Mouse (Mus musculus): Measurements from ENCODE around the gene Adssl1. TPM values are rescaled to one million over a fixed set of nuclear protein-coding genes. Genes with fewer than 3 reads are reported as not detected.

Gene Adssl1
- polyA plus RNA-seq (2015; fragmentation: Nextera tagmentation; extraction: Ambion mirVana) = 16.2 and 20.9 TPM in 2 replicates

DNA sequence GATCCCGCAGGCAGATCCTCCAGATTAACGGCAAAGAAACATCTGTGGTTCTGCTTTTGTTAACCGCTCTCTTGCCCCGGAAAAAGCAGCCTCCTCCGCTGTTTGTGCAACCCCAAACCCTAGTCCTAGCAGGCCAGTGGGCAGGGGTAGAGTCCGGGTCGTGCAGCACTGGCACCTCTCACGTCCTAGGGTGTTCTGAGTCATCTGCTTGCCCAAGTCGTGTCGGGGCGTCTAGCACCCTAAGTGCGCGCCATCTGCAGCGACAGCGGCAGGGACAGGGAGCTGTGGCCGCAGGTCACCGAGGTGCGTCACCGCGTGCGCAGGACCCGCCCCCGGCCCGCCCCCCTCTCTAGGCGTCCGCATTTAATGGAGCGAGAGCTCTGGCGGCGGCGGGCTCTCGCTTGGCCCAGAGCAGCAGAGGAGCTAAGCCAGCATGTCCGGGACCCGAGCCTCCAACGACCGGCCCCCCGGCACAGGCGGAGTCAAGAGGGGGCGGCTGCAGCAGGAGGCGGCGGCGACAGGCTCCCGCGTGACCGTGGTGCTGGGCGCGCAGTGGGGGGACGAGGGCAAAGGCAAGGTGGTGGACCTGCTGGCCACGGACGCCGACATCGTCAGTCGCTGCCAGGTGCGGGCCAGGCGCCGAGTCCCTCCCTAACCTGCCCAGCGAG is at the start of gene Adssl1:
Gene Adssl1, plus strand, starts transcription at position 360 of the 668 bp plus-strand sequence.

DNA sequence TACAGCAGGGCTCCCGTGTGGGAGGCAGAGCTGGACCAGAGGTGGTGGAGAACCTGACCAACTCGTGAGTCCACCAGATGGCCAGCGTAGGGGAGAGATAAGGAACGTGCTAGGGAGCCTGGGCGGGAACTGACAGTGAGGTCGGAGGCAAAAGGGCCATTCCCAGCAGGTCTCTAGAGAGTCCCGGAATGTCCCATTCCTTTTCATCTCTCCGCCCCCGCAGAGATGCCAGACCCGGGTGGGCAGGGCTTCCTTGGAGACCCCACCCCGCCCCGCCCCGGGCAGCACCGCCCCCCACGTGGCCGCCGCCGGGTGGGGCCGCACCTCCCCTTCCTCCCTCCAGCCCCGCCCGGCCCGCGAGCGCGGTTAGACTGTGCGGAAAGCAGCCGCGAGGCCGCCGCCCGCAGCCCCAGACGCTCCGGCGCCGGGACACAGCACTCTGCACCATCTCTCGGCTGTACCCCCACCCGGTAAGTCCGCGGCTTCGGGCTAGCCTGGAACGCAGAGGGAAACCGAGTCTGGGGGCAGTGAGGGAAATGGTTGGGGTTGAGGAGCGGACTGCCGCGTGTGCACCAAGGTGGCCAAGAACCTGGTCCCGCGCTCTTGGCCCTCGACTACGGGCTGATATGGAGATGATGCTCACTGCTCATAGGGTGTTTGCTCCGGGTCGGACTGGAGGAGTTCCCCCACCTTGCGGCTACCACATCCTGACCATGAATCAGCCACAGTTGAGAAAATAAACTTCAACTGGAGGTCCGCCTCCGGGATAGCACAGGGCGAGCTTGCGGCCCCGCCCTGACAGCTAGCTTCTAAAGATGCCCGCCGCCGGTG is 31.2 kb upstream of the Adssl1 start, which contains the start of gene Inf2:
Gene Inf2, plus strand, starts transcription at position 359 of the 831 bp plus-strand sequence.

GRCm38 (mm10) chr12:112644180-112644854 is 24.5 kb downstream of the Adssl1 start, which contains the start of gene Siva1:
Gene Siva1, plus strand, starts transcription at chr12:112644679.

DNA sequence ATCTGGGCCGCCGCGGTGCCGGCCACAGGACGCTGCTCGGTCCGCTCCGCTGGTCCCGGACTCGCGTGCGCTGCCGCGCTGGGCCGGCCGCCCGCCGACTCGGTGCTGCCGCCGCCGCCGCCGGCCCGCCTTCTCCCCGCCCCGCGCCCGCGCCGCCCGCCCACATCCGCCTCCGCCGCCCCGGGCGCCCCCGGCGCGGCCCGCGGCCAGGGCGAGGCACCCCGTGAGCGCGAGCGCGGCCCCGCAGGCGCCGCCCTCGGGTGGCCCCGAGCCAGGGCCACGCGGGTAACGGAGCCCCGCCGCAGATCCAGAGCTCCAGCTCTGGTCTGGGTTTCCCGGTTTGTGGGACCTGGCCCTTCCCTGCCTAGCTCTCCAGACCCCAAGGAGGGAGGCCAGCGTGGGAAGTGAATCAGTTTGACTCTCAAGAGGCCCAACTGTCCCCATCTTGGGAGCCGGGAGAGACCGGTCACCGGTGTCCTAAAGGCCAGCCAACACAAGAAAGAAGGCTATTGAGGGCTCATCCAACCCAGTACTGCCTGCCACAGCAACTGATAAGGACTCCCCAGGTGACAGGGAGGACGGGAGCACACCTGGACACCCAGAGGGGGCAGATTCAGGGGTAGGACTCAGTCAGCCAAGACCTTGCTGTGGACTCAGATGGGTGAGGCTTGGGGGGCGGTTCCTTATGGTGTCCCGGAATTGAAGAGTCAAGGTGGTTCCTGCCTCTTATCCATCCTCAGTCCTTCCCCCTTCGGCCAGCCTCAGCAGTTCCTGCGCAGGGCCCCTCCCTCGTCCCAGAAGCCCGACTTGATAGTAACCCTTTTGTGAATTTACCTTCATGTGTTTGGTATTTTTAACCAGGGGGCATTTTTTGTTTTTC is 54.5 kb downstream of the Adssl1 start, which contains the start of gene Akt1:
Gene Akt1, minus strand, starts transcription at position 753 of the 880 bp plus-strand sequence.

GRCm38 (mm10) chr12:112678555-112679026 is 58.7 kb downstream of the Adssl1 start, which contains the start of gene Zbtb42:
Gene Zbtb42, plus strand, starts transcription at chr12:112678828.

Other genes with a start within 250 kb of the Adssl1 start
- gene A530016L24Rik, start 130.6 kb upstream of the Adssl1 start, polyA plus RNA-seq (2015; fragmentation: Nextera tagmentation; extraction: Ambion mirVana) = 0.19 TPM in 1 of 2 replicates, not detected in the other
- gene Tmem179, start 103.3 kb upstream of the Adssl1 start, polyA plus RNA-seq (2015; fragmentation: Nextera tagmentation; extraction: Ambion mirVana) = 0.07 TPM in 1 of 2 replicates, not detected in the other
- gene Inf2, start 31.3 kb upstream of the Adssl1 start, polyA plus RNA-seq (2015; fragmentation: Nextera tagmentation; extraction: Ambion mirVana) = 4.6 and 5.2 TPM in 2 replicates
- gene Siva1, start 24.6 kb downstream of the Adssl1 start, polyA plus RNA-seq (2015; fragmentation: Nextera tagmentation; extraction: Ambion mirVana) = 169 and 179 TPM in 2 replicates
- gene Akt1, start 54.8 kb downstream of the Adssl1 start, polyA plus RNA-seq (2015; fragmentation: Nextera tagmentation; extraction: Ambion mirVana) = 38.2 and 46.3 TPM in 2 replicates
- gene Zbtb42, start 58.8 kb downstream of the Adssl1 start, polyA plus RNA-seq (2015; fragmentation: Nextera tagmentation; extraction: Ambion mirVana) = 2.5 and 3.3 TPM in 2 replicates
- 2.0 and 2.6 TPM in 2 replicates for gene Cep170b, start 100.4 kb downstream of the Adssl1 start, polyA plus RNA-seq (2015; fragmentation: Nextera tagmentation; extraction: Ambion mirVana)
- 26.8 and 42.1 TPM in 2 replicates for gene Pld4, start 140.6 kb downstream of the Adssl1 start, polyA plus RNA-seq (2015; fragmentation: Nextera tagmentation; extraction: Ambion mirVana)
- 1.5 and 1.7 TPM in 2 replicates for gene Ahnak2, start 182.6 kb downstream of the Adssl1 start, polyA plus RNA-seq (2015; fragmentation: Nextera tagmentation; extraction: Ambion mirVana)
- gene Clba1, start 188.9 kb downstream of the Adssl1 start, polyA plus RNA-seq (2015; fragmentation: Nextera tagmentation; extraction: Ambion mirVana) = 1.4 and 1.8 TPM in 2 replicates
- 77.8 and 82.7 TPM in 2 replicates for gene Cdca4, start 209.4 kb downstream of the Adssl1 start, polyA plus RNA-seq (2015; fragmentation: Nextera tagmentation; extraction: Ambion mirVana)
- gene Gpr132, start 248.2 kb downstream of the Adssl1 start, polyA plus RNA-seq (2015; fragmentation: Nextera tagmentation; extraction: Ambion mirVana) = 1.6 and 1.7 TPM in 2 replicates